Mouse (Mus musculus) lung, postnatal 0 days (tissue): ENCODE data around the gene Simc1.
A peak's percentile ranks its signal among the peaks of the same experiment; 100 is the strongest.

Source experiments
- CTCF ChIP-seq: IDR thresholded peaks from 2 replicates; pipeline ENCODE4 v1.5.1; 2016; ENCODE audit warnings: antibody characterized with exemption, mild to moderate bottlenecking
- EP300 ChIP-seq: IDR thresholded peaks from 2 replicates; pipeline ENCODE4 v1.6.1; 2016; ENCODE audit warnings: antibody characterized with exemption, mild to moderate bottlenecking, control low read depth

DNA sequence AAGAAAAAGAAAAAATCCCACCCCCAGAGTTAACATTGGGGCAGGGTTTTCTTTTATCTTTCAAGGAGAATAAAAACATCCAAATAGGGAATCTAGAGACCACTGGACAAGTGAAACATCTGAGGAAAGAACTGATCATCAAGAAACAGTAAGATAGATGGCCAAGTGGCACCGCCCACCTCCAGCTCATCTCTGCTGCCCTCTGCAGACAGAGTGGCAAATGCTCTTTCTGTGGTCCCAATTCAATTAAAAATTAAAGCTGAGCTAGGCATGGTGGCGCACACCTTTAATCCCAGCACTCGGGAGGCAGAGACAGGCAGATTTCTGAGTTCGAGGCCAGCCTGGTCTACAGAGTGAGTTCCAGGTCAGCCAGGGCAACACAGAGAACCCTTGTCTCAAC lies 16.6 kb downstream of the Simc1 start:
- TF ChIP-seq CTCF: peak; percentile 46
- no peak for TF ChIP-seq EP300
